Mouse (Mus musculus) CD4-positive, CD25-positive, alpha-beta regulatory T cell, adult 2 months (primary cell): ENCODE measurements around the gene Mto1.
A peak's percentile ranks its signal among the peaks of the same experiment; 100 is the strongest.
"Not testable (repeated sequence)": the region's sequence is repeated elsewhere in the genome, so short reads cannot be mapped to it uniquely, and the experiment has no call there.

Experiments
- DNase-seq: peaks from one replicate; pipeline ENCODE4 v3.0.0-alpha.2; 2012; ENCODE audit warnings: low read depth, low spot score

Gene Mto1

DNA sequence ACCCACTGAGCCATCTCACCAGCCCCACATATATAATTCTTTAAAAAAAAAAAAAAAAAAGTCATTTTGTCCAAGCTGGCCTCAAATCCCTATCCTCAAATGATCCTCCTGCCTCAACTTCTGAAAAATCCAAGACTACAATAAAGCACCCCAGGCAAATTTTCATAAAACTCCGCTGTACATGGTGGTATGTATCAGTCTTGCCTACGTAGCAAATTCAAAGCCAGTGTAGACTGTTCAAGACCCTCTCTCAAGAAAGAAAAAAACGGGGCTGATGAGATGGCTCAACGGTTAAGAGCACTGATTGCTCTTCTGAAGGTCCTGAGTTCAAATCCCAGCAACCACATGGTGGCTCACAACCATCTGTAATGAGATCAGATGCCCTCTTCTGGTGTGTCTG lies 27.9 kb downstream of the Mto1 start:
- DNase-seq, result peak; percentile 30

DNA sequence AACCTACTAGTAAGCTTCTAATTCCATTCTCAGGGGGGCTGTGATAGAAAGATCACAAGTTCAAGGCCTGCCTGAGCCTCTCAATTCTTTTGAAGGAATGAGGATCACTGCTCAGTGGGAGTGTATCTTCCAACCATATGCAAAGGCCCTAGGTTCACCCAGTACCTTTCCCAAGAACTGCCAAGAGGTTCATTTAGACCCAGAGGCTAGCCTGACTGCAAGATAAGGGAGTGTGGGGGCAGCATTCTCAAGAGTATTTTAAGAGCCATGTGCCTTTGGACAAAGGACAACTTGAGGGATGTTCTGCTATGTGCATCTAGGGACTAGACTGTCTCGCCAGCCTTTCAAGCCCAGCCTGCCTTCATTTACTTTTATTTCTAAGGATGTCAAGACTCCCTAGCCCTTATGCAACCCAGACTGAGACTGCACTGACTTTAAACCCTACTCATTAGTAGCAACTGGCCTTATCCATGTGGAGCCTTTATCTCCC lies 28.6 kb downstream of the Mto1 start:
- DNase-seq, result peak; percentile 36

DNA sequence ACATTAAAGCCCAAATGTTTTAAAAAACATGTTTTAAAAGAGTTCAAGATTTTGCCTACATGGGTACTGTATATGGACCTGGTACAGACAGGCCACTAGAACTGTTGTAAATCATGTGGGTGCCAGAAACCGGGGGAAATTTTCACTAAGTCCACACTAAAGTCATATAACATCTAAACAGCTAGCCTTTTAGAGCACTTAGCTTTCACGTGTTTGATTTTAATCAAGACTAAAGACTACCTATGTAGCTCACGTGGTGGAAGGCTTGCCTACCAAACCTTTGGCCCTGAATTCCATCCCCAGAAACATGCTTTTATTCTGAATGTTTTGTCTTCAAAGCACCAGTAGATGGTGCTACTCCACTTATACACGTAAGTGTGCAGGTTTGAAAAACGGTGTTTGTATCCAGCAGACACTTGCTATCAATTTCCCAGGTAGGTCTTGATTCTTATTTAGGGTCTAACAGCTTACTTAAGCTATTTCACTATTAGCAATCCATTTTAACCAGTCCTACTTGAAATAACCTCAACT lies 29.1 kb downstream of the Mto1 start:
- DNase-seq, result peak; percentile 75

DNA sequence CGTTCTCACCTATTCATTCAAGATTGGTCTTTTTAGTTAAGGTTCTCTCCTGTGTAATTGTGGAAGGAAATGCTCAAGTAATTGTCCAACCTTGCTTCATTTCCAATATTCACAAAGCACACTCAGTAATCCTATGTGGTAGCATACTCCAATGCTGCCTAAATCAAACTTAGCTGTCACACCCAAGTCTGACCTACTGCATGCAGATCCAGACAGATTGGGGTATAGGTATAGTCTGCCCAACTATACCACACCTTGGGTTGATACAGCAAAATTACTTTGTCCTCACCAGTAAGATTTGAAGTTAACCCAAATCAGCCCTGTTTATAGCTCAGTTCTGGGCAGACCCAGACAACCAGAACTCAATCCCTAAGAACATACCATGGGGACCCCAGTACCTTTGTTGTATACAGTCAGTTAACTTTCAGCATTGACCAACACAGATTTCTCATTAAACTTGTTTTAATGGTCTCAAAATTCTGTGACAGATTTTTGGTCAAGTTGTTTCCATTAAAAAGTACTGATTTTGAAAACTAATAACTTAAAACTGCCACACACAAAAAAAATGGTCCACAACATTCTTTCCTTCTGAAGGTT lies 30.1 kb downstream of the Mto1 start:
- DNase-seq, result peak; percentile 25

DNA sequence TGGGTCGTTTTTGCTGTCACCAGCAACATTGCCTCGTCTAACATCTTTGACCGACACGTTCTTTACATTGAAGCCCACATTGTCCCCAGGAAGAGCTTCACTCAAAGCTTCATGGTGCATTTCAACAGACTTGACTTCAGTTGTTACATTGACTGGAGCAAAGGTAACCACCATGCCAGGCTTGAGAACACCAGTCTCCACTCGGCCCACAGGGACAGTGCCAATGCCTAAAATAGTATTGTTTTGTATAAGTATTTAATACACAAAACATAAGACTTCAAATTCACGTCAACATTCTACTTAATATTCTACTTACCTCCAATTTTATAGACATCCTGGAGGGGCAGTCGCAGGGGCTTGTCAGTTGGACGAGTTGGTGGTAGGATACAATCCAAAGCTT lies 31.3 kb downstream of the Mto1 start:
- peak; percentile 15 for DNase-seq

DNA sequence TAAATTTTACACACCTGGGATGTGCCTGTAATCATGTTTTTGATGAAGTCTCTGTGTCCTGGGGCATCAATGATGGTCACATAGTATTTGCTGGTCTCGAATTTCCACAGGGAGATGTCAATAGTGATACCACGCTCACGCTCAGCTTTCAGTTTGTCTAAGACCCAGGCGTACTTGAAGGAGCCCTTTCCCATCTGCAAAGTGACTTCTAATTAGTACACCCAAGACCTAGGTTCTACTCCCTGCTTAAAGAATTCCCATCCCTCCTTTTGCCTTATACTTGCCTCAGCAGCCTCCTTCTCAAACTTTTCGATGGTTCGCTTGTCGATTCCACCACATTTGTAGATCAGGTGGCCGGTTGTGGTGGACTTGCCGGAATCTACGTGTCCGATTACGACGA lies 32.2 kb downstream of the Mto1 start:
- DNase-seq, result peak; percentile 29

DNA sequence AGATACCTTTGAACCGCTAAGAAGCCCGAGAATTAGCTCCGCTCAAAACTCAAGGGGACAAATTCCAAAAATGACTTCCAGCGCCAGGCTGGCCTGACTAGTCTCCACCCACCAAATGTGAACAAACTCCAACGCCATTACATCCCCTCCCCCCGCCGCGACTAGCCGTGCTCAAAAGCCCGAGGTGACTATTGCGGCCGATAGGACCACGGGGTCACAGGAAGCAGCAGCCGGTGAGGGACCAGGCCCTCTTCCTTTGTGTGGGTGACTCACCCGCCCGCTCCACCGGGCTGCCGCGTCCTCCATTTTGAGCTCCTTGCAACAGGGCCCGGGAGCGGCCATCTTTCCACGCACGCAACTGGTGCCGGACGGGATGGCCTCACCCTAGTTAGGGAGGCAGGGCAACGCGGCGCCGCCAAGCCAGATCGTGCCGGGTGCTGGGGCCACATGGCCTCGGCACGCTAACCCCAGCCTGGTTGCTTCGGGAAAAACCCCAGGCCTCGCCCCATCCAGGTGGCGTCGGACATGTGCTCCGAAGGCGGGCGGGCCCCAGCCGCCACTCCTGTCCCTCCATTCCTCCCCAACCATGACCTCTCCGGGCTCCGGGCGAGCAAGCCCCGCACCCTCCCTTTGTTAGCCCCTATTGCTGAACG lies 32.8 kb downstream of the Mto1 start:
- DNase-seq, result peak; percentile 91

DNA sequence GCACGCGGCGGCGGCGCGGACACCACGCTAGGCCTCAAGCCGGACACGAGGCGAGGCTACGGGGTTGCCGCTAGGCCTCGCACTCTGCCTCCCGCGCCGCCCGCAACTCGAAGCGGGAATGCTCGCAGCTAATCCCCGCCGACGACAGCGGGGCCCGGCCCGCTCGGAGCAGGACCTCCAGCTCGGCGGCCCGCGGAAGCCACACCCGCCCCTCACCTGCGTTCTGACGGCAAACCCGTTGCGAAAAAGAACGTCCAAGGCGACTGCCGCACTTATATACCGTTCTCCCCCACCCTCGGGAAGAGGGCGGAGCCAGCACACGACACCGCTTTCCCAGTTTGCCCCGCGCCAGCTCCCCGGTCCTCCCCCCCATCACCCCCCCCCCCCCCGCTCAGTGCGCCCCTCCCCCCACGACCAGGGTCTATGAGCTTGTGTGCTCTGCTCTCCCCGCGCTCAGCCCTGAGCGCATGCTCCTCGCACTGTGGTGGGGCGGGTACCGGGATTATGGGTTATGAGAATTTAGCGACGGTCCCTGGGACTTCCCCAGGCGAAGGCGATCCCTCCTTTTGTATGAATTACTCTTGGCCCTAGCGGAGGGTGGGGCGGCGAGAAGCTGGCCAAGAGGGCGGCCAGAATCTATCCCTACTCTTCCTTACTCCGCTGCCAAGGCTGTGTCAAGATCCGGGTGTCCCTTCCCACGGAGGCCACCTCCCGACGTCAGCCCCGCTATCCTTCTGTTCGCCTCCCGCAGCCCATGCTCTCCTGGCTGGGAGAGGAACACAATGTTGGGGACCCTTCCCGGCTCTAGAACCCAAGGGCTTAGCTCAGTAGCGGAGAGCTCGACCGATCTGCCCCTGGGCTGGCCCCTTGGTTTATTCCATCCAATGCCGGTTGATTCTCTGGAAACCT lies 33.7 kb downstream of the Mto1 start:
- DNase-seq, result peak; percentile 97

DNA sequence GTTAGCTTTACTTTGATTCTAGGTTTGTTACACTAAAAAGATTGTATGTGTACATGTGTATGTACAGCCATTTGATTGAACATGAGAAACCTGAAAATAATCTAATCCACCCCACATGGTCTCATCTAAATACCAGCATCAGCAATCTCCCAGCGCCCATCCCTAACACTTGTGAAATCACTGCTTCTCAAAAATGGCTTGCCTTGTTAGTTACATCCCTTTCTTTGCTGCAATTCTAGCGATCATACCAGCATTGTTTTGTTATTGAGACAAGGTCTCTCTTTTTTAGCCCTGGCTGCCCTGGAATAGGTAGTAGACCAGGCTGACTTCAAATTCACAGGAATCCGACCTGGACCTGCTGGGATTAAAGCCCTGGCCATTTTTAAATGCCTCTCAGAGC lies 34.4 kb downstream of the Mto1 start:
- DNase-seq, result no peak

DNA sequence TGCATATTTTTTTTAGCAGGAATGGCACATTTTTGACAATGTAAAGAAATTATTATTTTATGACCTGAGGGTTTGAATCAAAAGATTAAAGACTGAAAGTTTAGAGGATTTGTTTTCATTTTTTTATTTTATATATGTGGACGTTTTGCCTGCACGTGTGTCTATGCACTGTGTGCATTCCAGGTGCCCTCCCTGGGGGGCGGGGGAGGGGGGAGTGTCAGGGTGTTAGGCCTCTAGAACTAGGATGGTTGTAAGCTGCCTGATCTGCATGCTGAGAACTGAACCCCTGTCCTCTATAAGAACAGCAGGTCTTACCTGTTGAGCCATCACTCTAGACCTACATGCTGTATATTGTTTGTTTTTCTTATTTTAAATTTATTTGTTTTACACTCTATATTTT lies 36.7 kb downstream of the Mto1 start:
- no peak for DNase-seq

DNA sequence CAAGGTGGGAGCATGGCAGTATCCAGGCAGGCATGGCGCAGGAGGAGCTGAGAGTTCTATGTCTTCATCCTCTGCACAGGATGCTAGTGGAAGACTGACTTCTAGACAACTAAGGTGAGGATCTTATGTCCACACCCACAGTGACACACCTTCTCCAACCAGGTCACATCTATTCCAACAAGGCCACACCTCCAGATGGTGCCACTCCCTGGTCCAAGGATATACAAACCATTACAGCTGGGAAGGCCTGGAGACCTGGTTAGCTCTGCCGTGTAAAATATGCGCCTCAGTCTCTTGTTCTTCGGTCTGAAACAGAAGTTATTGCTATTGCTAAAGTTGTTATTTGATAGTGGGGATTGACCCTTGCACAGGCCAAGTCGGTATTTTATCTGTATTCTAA lies 40.0 kb downstream of the Mto1 start:
- not testable (repeated sequence) for DNase-seq

DNA sequence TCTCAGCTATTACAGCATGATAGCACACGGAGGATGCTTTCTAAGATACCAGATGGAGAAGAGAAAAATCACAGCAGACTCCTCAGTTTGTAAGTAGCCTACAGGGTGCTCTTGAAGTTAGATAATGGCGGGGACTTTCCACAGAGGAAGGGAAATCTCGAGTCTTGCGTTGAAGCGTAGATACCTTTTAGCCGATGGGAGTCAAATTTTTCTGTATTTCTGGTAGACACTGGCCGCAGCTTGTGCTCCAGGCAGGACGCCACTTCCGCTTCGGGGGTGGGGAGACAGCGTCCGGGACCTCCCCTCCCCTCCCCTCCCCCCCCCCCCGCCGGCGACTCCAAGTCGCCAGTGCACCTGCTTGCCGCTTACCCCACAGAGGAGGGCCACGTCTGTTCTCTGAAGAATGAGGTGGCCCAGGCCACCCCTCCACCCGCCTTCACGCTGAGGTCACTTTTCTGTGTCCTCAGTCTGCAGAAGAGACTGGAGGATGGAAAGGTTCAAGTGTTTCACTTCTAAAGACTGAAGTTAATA lies 40.9 kb downstream of the Mto1 start, which contains the start of gene Eef1a1:
TSS of gene Eef1a1 (minus strand) at position 262 of the 531 bp plus-strand sequence.
- peak; percentile 75 for DNase-seq

DNA sequence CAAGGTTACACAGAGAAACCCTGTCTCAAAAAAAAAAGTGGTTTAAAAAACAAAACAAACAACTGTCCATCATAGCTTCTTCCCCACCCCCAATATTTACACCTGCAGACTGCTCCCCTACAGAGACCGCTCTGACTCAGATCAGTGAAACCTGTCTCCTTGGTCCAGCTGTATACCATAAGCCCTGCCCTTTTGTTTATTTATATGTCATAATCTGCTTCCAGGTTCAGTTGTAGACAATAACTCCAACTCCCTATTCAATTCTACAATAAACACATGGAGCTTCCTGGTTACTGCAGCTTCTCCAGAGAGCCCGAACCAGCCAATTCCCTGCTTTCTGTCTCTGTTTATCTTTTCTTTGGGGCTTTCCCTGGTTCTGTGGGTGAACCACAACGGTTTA lies 43.2 kb downstream of the Mto1 start:
- no peak for DNase-seq

DNA sequence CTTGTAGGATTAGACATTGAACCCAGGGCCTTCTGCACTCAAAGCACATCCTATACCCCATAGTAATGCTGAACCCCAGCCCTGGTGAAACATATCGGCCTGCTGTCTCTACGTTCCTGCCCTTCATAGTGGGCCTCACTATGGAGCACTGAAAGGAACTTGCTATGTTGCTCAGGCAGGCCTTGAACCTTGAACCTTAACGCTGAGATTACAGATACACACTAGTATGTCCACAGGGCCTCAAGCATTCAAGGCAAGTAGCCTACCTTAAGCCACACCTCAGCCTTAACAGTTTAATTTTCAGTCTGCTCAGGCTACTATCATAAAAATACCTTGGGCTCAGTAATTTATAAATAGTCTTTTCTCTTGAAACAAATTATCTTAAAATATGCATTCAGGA lies 44.2 kb downstream of the Mto1 start:
- DNase-seq, result no peak

DNA sequence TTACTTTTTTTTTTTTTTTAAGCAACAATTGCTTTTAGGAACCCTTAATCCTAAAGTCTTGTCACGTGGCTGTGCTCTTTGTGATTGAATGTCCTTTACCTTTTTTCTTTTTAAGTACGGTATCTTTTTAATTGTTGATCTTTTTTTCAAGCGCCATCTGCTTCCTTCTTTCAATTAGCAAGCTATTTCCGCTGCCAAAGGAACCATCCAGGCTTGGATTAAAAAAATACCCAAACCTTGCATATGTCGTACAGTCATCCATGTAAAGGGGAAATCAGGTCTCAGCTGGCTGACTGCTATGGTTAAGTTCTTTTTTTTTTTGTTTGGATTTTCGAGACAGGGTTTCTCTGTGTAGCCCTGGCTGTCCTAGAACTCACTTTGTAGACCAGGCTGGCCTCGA lies 45.2 kb downstream of the Mto1 start:
- DNase-seq, result no peak

DNA sequence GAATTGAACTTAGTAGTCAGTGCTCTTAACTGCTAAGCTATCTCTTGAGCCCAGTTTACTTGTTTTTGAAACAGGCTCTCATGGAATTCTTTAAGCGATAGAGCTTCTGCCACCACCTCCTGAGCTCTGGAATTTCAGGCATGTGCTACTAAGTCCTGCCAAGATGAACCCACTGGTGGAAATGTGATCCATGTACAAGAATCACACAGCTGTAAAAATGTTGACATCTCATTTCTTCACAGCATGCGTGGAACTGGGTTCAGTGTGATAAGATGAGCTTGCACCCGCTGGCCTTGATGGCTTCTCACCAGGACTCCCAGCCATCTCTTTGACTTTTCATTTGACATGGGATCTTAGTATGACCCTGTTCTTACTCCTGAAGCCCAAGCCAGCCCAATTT lies 52.4 kb downstream of the Mto1 start:
- DNase-seq, result no peak

DNA sequence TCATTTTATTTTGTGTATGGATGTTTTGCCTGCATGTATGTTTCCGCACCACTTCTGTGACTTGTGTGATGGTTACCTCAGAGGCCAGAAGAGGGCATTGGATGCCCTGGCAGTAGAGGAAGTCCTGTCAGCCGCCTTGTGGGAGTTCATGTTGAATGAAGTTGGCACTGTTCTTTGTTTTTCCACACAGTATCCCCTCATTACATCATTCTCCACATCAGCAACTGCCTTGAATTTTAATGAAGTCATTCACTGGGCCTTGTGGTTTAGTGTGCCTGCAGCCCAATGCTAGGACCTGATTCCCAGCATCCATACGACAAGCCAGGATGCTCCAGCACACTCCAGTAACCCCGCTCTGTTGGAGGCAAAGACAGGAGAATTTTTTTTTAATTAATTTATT lies 53.3 kb downstream of the Mto1 start:
- no peak for DNase-seq

DNA sequence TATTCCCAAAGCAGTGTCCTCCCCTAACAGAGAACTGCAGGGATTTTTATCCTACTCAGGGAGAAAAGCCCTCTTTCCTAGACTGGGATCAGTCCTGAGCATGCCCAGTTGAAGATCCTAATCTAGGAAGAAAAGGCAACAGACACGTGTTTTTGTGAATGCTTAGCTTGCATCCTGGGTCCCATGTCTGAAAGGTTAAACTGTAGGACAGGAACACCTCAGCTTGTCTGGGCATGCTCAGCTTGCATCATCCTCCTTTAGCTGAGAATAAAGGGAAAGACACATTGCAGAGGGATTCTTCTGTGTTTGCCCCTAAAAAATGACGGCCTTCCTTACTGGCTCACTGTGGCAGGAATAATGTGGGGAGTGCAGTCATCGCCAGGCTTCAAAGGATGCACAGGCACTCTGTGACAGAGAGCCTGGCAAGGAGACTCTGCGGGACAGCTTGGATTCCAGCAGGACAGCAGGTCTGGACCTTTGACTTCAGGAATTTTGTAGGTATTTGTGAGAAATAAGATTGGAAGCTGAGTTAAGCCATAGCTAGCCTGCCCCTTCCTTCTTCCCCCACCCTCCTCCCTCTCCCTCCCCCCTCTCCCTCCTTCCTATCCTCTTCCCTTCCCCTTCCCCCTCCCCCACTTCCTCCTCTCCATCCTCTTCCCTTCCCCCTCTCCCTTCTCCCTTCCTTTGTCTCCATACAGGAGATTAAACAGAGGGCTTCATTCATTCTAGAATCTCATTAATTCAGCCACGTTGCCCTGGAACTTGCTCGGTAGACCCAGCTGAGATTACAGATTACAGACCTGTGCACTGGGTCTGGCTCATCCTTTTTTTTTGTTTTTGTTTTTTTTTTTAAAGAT lies 55.4 kb downstream of the Mto1 start:
- no peak for DNase-seq

DNA sequence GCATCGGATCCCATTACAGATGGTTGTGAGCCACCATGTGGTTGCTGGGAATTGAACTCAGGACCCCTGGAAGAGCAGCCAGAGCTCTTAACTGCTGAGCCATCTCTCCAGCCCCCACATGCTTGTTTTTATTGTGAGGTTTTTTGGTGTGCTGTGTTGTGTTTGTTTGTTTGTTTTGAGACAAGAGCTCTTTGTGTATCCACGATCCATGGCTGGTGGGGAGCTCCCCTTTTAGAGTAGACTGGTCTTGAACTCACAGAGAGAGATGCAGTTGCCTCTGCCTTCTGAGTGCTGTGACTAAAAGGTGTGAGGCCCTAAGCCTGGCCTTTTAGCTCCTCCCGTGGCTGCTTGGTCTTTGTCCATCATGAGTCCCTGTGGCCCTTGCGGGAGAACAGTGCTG lies 56.1 kb downstream of the Mto1 start:
- no peak for DNase-seq

DNA sequence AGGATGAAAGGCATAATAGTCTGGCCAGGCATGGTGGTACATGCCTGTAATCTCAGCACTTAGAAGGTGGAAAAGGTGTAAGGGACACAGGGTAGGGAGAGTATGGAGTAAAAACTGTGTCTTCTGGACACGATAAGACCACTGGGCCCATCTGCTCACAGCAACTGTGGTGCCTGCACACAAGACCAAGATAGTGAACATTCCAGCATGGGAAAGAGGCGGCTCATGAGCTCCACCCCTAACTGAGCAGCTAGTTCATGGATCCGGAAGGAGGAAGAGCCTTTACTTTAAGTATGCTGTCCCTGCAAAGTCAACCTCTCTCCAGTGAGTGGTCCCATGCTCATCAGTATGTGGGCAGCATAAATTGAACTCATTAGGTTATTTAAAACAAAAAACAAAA lies 56.7 kb downstream of the Mto1 start:
- no peak for DNase-seq

DNA sequence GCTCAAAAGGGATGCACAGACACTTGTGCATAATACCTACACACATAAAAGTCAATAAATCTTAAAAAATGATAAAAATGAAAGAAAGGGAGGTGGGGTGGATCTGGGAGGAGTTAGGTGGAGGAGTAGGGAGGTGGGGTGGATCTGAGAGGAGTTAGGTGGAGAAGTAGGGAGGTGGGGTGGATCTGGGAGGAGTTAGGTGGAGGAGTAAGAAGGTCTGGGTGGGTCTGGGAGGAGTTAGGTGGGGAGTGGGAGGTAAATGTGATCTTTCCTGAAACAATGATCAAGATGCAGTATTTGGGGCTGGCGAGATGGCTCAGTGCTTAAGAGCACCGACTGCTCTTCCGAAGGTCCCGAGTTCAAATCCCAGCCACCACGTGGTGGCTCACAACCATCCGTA lies 57.2 kb downstream of the Mto1 start:
- no peak for DNase-seq
